Mouse (Mus musculus) cerebellum, postnatal 14 days (tissue): ENCODE data around the gene Maml3.

Experiments used
- DNase-seq, 2 experiments: peaks; one replicate each; pipeline ENCODE4 v3.0.0; 2021; ENCODE audit warnings: mixed read lengths in 2 of 2

Maml3 gene

GRCm38 (mm10) chr3:51999671-52000437 lies 105.0 kb downstream of the Maml3 start:
- DNase-seq, result no peak

- DNase-seq, result no peak
Measured at GRCm38 (mm10) chr3:51998511-51999399, 106.1 kb downstream of the Maml3 start.

GRCm38 (mm10) chr3:51997616-51998015 lies 107.3 kb downstream of the Maml3 start:
- DNase-seq, result no peak

DNA sequence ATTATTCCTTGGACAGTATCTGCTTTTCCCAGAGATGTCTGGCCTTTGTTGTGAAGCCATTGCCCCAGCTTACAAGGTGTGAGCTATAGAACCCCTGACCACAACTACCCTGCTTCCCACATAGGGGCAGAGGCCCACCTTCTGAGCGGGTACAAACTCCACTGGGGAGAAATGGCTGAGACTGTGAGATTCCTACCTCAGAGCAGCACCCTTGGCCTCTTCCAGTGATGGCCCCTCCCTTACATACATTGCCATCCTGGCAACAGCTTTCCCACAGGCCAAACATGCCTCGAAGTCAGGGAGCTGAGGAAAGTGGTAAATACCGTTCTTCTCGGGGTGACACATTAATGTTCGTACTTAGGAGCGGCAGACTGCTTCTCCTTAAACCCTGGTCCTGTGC lies 118.4 kb downstream of the Maml3 start:
- DNase-seq, result no peak

- no peak for DNase-seq
Measured at GRCm38 (mm10) chr3:51981496-51981895, 123.4 kb downstream of the Maml3 start.

- no peak for DNase-seq
Measured at GRCm38 (mm10) chr3:51977654-51978352, 127.1 kb downstream of the Maml3 start.

DNA sequence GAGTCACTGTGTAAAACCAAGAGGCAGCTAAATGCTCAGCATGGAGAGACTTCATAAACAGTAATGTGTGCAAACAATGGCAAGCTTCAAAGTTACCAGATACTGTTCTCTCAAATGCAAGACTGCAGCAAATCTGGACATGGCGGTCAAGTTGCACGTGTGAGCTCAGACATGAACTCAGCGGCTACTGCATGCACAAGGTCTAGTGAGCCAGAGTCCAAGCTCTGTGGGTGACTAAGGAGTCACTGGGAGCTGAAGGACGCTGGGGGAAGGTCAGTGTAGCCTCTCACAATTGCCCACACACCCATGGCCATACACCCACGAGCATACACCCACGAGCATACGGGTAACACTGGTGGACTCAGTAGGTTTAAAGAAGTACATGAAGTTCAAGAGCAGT lies 130.3 kb downstream of the Maml3 start:
- DNase-seq, result no peak

DNA sequence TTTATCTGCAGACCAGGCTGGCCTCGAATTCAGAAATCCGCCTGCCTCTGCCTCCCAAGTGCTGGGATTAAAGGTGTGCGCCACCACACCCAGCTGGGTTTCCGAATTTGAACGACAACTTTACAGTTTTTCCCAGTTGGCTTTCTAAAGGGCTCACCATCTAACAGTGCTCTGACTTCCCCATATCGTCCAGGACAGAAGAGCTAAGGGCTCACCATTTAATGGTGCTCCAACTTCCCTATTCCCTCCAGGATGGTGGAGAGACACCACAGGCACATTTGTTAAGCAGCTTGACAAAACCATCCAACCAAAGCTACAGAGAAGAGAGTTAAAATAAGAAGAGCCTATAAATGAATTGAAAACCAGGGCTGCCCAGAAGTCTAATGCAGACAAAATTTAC lies 130.7 kb downstream of the Maml3 start:
- no peak for DNase-seq

- peak in 1 of 2 experiments; percentile 24 for DNase-seq
Measured at GRCm38 (mm10) chr3:51972576-51972975, 132.3 kb downstream of the Maml3 start.

GRCm38 (mm10) chr3:51970489-51970888 lies 134.4 kb downstream of the Maml3 start:
- no peak for DNase-seq

GRCm38 (mm10) chr3:51969451-51969850 lies 135.4 kb downstream of the Maml3 start:
- peak; percentile 41 to 44 for DNase-seq

GRCm38 (mm10) chr3:51965841-51966240 lies 139.0 kb downstream of the Maml3 start:
- no peak for DNase-seq

DNA sequence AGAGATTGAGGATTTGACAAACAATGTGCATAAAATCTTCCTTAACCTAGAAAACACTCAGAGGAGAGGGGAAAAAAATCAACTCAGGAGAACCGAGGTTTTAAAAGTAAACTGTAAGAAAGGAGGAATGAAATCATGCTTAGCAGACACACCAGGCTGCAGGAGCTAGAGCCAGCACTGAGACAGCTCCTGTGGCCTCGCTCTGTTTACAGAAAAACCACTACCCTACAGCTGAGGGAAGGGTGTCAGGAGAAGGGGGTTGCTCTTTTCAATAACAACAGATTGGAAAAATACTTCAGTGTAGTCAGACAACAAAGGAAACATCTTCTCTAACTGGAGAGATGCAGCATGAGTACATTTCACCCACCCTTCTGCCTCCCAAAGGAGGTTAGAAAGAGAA lies 139.4 kb downstream of the Maml3 start:
- no peak for DNase-seq

DNA sequence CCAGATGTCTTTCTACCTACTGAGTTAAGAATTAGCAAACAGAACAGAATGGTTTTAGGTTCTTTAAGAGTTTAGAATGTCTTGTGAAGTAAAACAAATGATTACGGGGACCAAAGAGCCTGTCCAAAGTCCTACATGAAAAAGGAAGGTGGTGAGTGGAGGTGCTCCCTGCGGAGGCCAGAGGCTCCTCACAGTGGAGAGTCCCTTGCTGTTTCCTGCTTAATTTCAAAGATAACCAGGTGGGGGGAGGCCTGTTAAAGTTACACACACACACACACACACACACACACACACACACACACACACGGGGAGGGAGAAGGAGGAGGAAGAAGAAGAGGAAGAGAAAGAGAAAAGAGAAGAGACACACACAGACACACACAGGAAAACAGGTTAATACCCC lies 139.9 kb downstream of the Maml3 start:
- DNase-seq, result no peak

DNA sequence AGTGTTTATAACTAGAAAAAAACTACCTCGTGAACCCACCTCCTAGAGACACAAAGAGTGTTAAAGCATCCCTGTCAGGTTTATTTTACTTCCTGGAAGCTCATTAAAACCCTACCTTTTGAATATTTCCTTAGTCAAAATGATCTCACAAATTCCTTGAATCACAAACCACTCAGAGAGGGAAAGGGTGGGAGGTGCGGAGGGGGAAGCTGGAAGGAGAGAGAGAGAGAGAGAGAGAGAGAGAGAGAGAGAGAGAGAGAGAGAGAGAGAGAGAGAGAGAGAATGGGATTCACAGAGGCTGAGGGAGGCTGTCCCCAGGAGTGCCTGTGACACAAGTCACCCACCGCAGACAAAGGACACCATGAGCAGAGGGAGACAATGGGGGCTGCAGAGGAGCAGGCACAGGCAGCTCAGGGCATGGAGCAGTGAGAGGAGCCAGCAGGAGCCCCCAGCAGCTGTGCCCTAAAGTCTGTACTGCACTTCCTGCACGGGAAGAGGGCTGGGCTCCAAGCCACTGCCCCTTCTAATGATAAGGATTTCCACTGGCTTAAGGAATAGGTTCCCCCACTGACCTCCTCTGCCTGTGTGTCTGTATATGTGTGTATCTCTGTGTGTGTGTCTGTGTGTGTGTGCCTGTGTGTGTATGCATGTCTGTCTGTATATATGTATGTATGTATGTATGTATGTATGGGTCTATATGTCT lies 140.8 kb downstream of the Maml3 start:
- no peak for DNase-seq

DNA sequence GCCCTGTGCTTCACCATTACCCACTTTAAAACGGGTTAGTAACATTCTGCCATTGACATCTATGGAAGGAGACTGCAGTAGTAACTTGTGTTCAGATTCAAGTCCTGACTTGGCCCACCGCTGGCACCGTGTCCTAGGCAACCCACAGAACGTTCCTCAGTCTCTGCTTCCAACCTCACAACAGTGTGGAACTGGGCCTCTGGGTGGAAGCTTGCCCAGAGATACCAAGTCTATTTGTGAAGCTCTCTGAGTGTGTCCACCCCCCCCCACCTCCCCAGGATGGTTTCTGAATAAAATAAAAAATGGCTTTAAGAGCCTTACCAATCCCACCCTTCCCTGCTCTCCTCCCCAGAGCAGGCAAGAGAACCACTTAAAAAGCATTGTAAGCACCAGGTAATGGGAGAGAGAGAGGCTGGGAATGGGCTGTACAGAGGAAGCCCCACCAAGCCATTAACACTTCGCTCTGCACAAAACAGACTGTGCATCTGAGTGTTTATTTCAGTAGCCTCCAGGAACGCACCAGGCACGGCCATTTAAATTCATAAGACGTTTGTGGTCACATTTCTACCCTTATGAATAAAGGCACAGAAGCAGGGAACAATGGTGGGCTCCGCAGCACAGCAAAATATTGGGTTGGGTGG lies 141.6 kb downstream of the Maml3 start:
- DNase-seq, result peak in 1 of 2 experiments; percentile 27

GRCm38 (mm10) chr3:51958751-51959150 lies 146.1 kb downstream of the Maml3 start:
- DNase-seq, result no peak

GRCm38 (mm10) chr3:51954441-51954840 lies 150.4 kb downstream of the Maml3 start:
- no peak for DNase-seq

- DNase-seq, result no peak
Measured at GRCm38 (mm10) chr3:51953927-51954326, 150.9 kb downstream of the Maml3 start.

GRCm38 (mm10) chr3:51952728-51953623 lies 151.9 kb downstream of the Maml3 start:
- DNase-seq, result no peak

DNA sequence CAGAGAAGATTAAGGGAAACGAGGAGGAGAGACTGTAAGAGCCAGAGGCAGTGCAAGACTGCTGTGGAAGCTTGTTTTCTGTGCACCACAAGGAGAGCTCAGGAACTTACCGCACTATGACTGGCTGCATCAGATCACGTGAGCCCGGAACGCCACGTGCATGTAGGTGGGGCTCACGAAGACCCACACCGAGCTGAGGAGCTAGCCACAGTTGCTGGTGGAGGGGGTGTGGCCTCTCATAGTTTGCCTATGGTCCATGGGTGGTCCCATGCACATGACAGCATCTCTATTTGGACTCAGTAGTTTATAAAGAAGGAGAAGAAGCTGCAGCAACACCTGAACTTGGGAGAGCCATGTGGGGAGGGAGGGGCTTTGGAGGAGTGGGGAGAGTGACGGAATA lies 152.6 kb downstream of the Maml3 start:
- DNase-seq, result no peak
